Comparison of ENCODE assay signal across 21 mouse cellular contexts in genomic region chr15:62233154-62233553, GRCm38 (mm10).
"Had no signal": no experiment of that assay in that cellular context is flagged by ENCODE, and none has a peak within 500 bp of the region (broad histone marks: within the 10 kb centered on the region; RNA-seq: fewer than 3 reads in every experiment).

No protein-coding gene starts in this region.

- ATAC-seq: midbrain, embryonic 16.5 days had no signal

- H3K9ac ChIP-seq: lung, embryonic 14.5 days; midbrain, embryonic 12.5 days; neural tube, embryonic 13.5 days; neural tube, embryonic 15.5 days; stomach, embryonic 15.5 days had no signal

- H3K4me3 ChIP-seq: midbrain, embryonic 10.5 days; midbrain, embryonic 12.5 days; myocyte; neural tube, embryonic 13.5 days; neural tube, embryonic 15.5 days; stomach, embryonic 15.5 days had no signal

- H3K9me3 ChIP-seq: midbrain, embryonic 10.5 days; midbrain, embryonic 12.5 days; neural tube, embryonic 13.5 days; neural tube, embryonic 15.5 days; stomach, embryonic 15.5 days had no signal

- H3K27me3 ChIP-seq: midbrain, embryonic 12.5 days; neural tube, embryonic 13.5 days; neural tube, embryonic 15.5 days; stomach, embryonic 15.5 days had no signal

- H3K27ac ChIP-seq: midbrain, embryonic 10.5 days; midbrain, embryonic 12.5 days; neural tube, embryonic 13.5 days; neural tube, embryonic 15.5 days; stomach, embryonic 15.5 days; stomach, postnatal 0 days had no signal

- H3K36me3 ChIP-seq: midbrain, embryonic 10.5 days; midbrain, embryonic 12.5 days; neural tube, embryonic 13.5 days; neural tube, embryonic 15.5 days; stomach, embryonic 15.5 days had no signal

- DNase-seq: lung, adult 18-20 months; lung, embryonic 14.5 days; lung, postnatal 10 days; lung, postnatal 4 days; midbrain, embryonic 14.5 days; retina, postnatal 1 day; right cerebral cortex, adult 18-20 months; right cerebral cortex, postnatal 25 days; right cerebral cortex, postnatal 4 days; spleen, adult 18-20 months; thymus, adult 2 months; thymus, postnatal 25 days; thymus, postnatal 4 days had no signal

- H3K4me2 ChIP-seq: lung, embryonic 14.5 days; midbrain, embryonic 12.5 days; neural tube, embryonic 13.5 days; neural tube, embryonic 15.5 days; stomach, embryonic 15.5 days had no signal

- H3K4me1 ChIP-seq: midbrain, embryonic 10.5 days; midbrain, embryonic 12.5 days; neural tube, embryonic 13.5 days; neural tube, embryonic 15.5 days; stomach, embryonic 15.5 days had no signal
